Mouse (Mus musculus): ENCODE measurements around the gene Ndufa7. TPM values are rescaled to one million over a fixed set of nuclear protein-coding genes. Genes with fewer than 3 reads are reported as not detected.
"Not testable (repeated sequence)": the region's sequence is repeated elsewhere in the genome, so short reads cannot be mapped to it uniquely, and the experiment has no call there.

Ndufa7 gene
- total RNA-seq, 2 experiments from 2014 or later: 645 to 655 TPM

DNA sequence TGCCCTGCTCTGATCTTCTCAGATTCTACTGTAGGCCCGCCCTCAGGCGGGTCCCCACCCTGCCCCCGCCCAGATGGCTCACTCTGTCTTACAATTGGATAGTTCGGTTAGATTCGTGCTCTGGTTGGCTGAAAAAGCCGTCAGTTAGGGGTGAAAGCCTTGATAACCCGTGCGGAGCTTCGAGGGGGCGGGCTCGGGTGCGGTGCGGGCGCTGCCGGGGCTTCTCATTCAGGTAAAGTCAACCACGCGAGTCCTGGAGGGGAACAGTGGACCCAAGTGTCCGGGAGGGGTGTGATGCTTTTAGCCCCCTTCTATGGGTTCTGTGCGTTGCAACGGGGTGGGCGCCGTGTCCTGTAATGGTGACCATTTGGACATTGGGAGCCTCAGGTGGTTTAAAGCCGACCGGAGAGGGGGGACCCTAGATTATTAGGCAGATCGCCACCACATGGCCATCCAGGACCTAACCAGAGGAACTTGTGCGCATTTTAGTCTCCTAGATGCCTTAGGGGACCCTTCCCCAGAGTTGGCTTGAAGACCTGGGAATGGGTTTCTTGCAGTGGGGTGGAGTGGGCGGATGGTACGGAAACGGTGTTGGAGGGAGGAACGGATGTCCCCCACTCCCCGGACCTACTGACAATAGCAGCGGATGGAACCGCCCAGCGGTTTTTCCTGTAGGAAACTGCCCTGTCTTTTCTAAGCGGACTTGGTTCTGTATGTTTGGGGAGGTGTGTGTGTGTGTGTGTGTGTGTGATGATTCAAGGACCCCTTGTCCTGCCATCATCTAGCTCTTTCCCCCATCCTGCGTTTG lies 13.8 kb upstream of the Ndufa7 start, which contains the start of gene Kank3:
Gene Kank3, plus strand, starts transcription at position 186 of the 808 bp plus-strand sequence.
- peak; percentile 97 to 99 for DNase-seq

DNA sequence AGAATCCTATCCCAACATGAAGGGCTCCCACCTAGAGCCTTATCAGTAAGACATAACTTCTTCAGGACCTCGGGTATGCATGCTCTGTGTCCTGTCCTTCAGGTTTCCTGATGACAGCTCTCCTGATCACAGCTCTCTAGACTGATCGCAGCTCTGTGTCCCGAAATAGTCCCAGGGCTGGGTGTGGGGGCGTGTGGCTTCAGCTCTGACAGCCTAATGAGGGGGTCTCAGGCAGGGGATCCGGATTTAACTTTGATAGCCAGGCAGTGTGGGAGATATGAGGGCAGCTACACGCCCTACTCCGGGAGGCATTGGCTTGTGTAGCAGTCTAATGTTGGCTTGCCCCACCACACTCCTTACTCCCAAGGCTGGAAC lies 13.2 kb upstream of the Ndufa7 start:
- no peak for DNase-seq

DNA sequence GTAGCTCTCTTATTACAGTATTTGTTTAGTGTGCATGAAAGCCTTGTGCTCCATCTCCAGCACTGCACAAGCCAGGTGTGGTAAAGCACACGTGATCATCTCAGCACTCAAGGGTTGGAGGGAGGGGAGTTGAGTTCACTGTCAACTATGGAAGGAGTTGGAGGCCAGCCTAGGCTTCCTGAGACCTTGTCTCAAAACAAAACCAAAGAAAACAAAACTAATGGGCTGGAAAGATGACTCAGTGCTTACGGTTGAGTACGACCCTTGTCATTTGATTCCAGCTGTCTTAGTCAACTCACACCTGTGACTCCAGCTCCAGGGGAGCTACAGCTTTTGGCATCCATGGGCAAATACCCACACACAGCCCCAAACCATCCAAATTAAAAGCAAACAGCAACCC lies 11.9 kb upstream of the Ndufa7 start:
- peak in 1 of 2 experiments; percentile 77 for DNase-seq

DNA sequence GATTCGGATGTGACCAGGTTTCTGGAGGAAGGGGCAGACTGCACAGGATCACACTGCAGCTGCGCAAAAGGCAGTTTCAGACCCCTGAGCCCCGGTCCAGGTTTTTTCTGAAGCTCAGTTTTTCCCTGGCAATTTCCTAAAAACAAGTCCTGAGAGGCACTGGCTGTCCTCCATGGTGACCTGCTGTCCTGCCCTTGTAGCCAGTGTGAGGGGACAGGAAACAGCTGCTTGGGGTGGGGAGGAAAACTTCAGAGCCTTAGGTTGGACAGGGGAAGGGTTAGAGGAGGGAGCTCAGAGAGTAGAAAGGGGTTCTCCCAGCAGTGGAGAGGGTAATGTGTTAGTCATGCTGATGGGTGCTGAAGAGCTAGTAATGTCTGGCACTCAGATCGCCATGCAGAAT lies 11.4 kb upstream of the Ndufa7 start:
- peak; percentile 72 to 91 for DNase-seq

DNA sequence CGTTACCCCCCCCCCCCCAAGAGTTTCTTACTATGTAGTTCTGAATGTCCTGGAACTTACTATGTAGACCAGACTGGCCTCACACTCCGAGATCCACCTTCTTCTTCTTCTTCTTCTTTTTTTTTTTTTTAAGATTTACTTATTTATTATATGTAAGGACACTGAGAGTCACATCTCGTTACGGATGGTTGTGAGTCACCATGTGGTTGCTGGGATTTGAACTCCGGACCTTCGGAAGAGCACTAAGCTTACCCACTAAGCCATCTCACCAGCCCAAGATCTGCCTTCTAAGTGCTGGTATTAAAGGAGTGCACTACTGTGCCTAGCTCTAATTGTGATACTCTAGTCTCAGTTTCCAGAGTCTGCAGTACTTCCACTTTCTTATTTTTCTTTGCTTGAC lies 9.0 kb upstream of the Ndufa7 start:
- no peak for DNase-seq

DNA sequence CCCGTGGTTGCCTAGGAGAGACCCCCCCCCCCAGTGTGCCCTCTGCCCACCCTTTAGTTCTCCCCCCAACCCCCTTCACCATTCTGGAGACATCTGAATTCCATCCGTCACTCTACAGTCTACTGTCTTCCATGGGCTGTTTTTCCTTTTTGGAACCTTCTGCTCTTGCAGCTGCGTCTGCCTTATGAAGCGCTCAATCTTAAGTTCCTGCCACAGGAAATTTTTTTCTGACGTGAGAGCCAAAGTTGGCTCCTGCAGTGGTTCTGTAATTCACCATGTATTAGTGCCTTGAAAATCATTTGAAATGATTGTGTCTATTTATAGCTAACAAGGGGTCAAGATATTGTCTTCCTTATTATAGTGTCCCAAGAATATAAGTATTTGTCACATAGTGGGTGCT lies 7.8 kb upstream of the Ndufa7 start:
- peak in 1 of 2 experiments; percentile 39 for DNase-seq

DNA sequence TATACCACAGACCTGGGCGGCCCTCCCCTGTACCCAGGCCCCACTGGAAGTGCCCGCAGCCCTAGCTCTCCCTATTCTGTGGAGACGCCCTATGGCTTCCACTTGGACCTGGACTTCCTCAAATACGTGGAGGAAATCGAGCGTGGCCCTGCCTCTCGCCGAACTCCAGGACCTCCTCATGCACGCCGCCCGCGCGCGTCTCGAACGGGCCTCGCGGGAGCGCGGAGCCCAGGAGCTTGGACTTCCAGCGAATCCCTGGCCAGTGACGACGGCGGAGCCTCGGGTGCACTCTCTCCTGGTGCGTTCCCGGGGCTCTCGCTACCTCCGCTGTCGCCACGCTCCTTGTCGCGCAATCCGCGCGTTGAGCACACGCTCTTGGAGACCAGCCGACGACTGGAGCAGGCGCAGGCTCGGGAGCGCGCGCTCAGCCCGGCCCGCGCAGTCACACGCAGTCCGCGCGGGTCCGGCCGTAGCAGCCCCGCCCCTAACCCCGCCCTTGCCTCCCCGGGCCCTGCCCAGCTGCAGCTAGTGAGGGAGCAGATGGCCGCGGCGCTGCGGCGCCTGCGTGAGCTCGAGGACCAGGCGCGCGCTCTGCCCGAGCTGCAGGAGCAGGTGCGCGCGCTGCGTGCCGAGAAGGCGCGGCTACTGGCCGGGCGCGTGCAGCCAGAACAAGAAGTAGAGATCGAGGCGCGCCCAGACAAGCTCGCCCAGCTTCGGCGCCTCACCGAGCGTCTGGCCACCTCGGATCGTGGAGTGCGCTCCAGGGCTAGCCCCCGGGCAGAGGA lies 7.0 kb upstream of the Ndufa7 start:
- DNase-seq: peak; percentile 86 to 94

DNA sequence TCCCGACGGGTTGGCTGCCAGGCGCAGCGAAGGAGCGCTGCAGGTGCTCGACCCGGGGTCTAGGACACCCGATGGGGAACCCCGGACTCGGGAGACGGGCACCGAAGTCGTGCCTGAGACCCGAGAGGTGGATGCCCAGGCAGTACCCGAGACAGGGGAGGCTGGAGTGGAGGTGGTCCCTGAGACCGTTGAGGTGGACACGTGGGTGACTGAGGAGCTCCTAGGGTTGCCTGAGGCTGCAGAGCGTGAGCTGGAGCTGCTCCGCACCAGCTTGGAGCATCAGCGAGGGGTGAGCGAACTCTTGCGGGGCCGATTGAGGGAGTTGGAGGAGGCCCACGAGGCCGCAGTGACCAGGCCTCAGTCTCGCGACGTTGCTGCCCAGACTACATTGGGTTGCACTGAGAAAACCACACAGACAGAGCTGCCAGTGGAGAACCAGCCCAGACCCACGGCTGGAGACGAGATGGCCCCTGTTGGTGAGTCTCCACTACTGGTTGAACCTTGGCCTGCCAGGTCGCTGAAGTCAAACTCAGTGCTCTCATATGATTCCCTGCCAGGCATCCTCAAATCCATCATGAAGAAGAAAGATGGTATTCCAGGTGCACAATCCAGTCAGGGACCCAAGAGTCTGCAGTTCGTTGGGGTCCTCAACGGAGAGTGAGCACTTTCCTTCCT lies 6.3 kb upstream of the Ndufa7 start:
- DNase-seq: no peak

DNA sequence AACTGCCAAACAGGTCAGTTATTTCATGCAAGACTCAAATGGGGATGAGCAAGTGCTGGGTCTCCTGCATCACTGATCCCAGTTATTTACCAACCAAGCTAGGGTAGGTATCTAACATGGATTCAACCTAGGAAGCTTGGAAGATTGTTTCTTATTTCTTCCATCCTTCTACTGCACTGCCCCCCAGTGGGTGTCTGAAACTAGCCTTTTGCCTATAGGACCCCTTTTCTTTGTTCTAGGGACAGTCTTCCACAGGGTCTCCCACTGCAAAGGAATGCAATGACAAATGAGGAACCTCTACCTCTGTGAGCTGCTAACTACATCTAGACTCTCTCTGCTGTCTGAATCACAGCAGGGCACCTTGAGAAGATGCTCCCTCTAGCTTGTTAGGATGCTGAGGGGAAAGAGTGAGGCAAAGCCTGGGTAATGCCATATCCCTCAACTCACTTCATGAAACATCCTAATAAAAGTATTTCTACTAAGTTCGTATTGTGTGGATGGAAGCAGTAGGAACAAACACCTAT lies 1.9 kb upstream of the Ndufa7 start:
- no peak for DNase-seq

DNA sequence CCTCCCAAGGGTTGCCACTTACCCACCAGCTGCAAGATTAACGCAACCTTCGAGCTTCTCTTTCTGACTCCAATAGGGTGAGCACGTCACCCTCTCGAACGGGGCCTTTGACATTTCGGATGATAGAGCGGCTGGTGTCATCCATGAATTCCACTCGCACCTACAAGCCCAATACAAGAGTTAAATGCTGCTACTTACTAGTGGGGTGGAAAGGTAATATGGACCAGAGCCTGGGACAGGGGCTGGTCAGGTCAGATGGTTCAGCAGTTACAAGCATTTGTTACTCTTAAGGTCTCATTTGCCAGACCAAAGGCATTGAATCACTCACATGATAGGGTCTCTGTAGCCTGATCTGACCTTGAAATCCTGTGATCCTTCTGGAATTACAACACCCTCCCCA lies 1.2 kb upstream of the Ndufa7 start:
- DNase-seq: not testable (repeated sequence)

DNA sequence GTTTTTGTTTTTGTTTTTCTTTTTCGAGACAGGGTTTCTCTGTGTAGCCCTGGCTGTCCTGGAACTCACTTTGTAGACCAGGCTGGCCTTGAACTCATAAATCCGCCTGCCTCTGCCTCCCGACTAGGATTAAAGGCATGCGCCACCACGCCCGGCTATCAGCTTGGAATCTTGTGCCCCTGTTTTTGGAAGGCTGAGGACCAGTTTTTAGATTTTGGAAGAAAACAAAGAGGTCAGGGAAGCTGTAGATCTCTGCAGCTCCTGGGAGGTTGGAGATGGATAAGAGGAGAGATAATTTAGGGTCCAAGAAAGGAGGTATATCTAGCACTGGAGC lies 592 bp downstream of the Ndufa7 start:
- not testable (repeated sequence) for DNase-seq

DNA sequence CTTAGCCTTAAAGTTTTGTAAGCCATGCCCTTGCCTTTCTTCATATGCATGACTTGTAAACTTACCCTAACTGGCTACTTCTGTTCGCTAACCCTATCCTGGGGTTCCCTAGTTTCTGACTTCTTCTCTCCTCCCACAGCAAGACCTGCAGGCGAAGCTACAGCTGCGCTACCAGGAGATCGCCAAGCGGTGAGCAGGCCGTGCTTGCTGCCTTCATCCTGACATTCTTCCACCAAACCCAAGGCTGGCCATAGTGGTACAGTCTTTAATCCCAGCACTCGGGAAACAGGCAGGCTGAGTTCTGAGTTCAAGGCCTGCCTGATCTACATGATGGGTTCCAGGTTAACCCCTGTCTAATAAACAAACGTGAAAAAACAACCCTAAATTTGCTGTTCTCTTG lies 1.1 kb downstream of the Ndufa7 start:
- DNase-seq: no peak

DNA sequence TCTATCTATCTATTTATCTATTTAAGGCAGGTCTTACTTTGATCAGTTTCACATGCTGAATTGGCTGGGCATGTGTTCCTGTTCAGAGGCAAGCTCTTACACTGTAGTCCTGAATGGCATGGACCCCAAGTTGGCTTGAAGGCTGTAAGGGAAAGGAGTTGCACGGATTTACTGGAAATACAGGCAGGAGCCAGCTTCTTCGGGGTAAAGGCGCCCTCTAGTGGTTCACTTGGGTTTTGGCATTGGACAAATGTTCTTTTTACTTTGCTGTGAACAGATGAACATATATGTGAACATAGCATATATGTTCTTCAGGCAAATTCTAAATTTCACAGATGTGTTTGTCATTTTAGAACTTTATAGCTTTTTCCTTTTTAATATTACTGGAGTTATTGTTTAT lies 2.5 kb downstream of the Ndufa7 start:
- DNase-seq: peak; percentile 79 to 86

DNA sequence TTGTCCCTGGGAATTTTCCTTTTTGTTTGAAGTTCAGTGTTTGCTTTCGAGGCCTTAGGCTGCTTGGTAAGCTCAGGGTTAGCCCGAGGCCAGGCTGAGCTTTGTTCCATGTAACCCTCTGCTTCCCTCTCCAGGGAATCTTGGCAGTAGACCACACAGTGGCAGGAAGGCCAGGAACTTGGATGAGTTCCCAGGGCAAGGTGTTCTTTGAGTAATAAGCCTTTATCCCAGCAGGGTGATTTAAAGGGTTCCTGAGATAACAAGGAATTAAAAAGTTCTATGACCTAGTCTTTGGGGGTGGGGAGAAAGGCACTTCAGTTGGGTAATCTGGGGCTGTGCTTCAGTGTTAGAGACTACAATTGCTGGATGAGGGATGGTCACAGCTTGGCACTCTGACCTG lies 4.5 kb downstream of the Ndufa7 start:
- peak; percentile 86 to 93 for DNase-seq

DNA sequence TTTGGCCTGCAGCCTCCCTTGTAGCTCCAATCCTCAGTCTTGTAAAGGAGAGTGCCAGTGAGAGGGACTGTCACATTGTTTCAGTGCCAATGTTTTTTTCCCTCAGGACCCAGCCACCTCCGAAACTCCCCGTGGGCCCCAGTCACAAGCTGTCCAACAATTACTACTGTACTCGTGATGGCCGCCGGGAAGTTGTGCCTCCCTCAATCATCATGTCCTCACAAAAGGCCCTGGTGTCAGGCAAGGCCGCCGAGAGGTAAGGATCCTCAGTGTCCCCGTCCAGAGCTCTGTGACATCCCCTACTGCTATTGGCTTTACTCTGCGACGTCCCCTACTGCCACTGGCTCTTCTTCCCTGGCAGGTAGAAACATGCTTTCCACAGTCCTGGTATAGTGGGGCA lies 5.2 kb downstream of the Ndufa7 start:
- DNase-seq: no peak

DNA sequence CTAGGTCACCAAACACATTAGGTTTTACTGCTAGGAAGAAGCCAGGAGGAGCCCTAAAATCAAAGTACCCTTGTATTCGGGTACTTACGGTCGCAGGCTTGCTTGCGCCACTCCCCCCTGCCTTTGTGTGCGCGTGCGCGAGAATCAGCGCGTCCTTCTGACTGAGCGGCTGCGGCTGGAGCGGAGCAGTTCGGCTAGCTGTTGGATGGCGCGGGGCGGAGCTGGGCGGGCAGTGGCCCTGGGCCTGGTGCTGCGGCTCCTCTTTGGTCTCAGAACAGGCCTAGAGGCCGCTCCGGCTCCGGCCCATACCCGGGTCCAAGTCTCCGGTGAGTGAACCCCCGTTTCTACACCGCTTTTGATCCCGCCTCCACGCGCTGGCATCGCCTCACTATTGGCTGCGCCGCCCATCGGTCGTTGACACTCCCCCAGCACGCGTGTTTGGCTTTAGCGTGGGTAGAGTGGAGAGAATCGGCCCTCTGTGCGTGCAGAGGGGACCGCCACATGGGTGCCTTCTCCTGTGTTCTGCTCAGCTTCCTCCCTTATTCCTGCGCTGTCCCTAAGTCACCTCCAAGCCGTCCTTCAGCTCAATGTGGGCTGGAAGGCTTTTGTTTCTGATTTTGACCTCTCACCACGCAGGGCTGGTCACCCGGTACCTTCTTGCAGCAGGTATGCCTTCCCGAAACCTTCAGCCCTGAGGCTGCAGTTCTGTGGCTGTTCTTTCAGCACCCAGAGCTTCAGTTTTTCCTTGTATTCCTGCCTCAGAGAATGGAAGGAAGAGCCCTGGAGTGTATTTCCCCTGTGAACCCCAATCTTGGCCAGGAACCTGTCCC lies 18.8 kb downstream of the Ndufa7 start, which contains the start of gene Cd320:
Gene Cd320, plus strand, starts transcription at position 126 of the 830 bp plus-strand sequence.
- peak; percentile 95 for DNase-seq

DNA sequence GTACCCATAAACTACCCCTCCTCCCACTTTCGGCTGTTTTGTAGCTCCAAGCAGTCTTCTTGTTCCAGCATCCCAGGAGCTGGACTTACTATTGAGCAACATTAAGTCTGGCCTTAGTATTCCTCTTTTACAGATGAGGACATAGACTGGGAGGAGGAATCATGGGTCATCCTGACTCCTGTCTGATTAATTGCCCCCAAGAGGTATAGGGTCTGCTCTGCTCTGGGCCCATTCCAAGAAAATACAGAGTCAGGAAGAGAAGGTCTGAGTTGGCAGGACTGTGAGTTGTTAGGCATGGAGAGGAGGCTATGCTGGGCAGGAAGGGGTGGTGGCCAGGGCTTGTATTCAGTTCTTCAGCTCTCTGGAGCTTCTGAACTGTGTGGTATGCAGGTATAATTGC lies 19.8 kb downstream of the Ndufa7 start:
- no peak for DNase-seq

DNA sequence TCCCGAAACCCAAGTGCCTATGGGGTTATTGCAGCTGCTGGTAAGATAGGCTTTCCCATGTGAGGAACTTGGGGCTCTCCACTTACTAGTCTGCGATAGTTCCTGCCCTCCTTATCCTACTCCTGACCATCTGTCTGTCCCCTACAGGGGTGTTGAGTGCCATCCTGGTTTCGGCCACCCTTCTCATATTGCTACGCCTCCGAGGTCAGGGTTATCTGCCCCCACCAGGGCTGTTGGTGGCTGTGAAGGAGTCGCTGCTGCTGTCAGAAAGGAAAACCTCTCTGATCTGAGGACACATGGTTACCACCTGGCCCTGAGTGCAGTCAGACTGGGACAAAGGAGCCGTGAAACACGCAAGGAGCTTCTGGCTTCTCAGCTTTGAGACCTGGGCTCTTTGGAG lies 23.8 kb downstream of the Ndufa7 start:
- DNase-seq: no peak

DNA sequence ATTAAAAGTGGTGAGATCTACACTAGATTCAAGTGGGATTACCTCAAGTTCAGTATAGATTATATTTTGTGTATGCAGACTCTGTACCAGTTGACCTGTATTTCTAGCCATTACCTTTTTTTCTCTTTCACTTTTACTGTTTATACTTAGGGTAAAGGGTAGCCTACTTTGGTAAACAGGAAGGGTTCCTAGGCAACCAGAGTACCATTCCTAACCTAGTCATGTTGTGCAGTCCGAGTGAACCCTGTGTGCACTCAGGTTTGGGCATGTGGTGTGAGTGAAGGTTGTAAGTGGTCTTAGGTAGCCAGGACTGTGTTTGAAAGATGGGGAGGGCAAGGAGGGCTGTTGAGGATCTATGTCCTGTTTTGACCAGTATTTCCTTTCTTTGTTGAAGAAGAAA lies 27.0 kb downstream of the Ndufa7 start:
- DNase-seq: no peak

DNA sequence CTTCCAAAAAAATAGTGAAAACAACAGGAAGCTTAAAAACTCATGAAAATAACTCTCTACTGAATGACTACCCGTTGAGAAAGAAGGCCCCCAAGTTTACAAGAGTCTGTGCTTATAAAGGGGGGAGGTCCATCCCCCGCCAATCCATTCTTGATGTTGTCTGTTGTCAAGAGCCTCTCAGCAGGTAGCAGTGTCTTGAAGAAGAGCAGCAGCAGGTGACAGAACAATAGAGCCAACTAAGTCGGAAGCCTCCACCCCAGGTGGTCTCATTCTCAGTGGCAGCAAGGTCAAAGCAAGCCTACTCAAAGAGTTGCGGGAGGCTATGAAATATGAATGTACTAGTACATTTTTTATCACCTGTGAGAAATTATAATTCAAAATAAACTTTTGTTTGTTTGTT lies 33.4 kb downstream of the Ndufa7 start:
- DNase-seq: no peak

DNA sequence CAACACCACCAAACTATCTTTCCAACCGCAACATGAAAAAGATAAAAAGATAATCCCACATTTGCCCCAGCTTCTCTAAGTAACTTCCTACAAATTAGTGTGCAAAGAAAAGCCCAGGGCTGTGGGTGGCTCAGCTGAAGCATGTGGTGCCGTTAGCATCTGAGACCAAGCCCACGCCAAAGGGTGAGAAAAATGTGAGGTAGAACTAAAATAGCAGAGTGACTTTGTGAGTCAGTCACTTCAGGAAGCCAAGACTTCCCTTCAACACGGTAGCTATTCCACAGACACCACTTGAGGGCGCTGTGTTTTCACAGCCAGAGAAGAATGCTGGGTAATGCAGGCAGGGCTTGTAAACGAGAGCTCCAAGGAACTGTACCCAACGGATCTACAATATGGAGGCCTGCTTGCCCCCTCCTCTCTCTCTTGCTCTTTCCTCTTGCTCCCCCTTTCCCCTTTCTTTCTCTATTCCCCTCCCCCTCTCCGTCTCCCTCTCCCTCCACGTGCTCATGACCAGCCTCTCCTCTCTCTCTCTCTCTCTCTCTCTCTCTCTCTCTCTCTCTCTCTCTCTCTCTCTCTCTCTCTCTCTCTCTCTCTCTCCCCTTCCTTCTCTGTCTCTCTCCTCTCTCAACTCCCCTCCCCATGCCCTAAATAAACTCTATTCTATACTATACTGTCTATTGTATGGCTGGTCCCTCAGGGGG lies 41.1 kb downstream of the Ndufa7 start:
- DNase-seq: peak; percentile 31 to 37

Measured in heart, adult 18-20 months (tissue).